Mouse (Mus musculus): ENCODE data around the gene Lhfp.

Lhfp gene

DNA sequence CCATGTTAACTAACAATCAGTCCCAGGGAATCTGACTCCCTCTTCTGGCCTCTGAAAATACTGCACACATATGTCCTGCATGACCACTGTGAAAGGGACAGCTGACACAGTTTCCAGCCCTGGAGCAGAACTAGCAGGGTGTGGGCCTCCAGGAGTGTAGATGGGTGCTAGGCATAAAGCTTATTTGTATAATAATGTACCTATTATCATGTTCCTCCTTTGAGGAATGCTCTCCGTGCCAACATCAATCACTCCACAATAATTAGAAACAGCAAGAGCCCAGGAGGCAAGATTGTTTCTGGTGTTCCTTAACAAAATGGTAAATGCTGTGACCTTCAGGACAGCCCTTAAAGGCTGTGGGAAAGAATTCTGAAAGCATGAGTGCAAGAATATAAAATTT, 264.5 kb downstream of the Lhfp start:
- in situ Hi-C loops (cut with MboI; ENCODE audit: low sequenced_read_pairs): no loop called here

DNA sequence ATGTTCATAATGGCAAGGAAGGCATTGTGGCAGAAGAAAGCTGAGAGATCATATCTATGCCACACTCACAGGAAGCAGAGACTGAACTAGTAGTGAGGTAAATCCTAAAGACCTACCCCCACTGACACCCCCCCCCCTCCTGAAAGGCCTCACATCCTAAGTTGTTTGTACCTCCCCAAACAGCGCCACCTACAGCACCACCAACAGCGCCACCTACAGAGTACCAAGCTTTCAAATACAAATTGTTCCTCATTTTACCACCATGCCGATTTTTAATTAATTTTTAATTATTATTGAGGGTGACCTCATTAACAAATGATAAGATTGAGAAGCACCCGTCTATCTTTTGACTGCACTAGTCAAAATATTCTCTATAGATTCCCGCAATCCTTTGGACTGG, 267.3 kb downstream of the Lhfp start:
- in situ Hi-C loops (cut with MboI; ENCODE audit: low sequenced_read_pairs): no loop called here

DNA sequence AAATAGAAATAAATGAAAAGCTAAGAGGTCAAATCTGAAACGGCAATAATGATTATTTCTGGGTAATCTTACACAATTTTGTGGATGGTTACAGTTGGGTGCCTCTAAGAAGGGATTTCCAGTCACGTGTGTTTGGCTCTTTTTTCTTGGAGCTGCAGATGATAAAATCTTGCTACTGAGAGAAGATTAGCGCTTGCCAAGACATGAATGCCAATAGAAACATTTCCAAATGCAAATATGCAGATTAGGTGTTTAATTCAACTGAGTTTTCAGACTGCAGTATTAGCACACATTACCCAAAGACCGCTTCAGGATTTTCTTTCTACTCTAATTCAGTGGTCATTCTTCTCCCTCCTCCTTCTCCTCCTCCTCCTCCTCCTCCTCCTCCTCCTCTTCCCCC, 268.8 kb downstream of the Lhfp start:
- in situ Hi-C loops (cut with MboI; ENCODE audit: low sequenced_read_pairs): no loop called here

DNA sequence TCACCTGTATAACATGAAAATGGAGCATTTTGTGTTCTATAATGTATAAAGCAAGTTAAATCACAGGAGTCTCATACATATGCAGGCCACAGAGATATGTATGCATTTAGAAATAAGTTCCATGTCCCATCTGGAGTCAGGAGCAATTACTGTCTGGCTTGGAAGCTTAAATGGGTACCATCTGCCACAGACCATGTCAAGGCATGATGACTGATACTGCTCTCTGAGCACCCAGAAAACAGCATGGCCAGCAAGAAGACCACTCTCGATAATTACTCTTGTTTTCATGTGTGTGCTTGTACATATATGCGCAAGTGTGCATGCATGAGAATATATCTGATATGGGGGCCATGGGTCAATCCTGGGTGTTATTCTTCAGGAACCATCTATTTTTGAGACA, 269.3 kb downstream of the Lhfp start:
- in situ Hi-C loops (cut with MboI; ENCODE audit: low sequenced_read_pairs): no loop called here
